Mouse (Mus musculus) right cerebral cortex, postnatal 14 days (tissue): ENCODE measurements around the gene Sipa1l2.

Experiments
- DNase-seq: peaks from one replicate; pipeline ENCODE4 v3.0.0; 2022

Sipa1l2 gene

GRCm38 (mm10) chr8:125510861-125511668, 58.5 kb downstream of the Sipa1l2 start:
- DNase-seq = no peak

GRCm38 (mm10) chr8:125509776-125510175, 59.8 kb downstream of the Sipa1l2 start:
- DNase-seq = peak; percentile 32

DNA sequence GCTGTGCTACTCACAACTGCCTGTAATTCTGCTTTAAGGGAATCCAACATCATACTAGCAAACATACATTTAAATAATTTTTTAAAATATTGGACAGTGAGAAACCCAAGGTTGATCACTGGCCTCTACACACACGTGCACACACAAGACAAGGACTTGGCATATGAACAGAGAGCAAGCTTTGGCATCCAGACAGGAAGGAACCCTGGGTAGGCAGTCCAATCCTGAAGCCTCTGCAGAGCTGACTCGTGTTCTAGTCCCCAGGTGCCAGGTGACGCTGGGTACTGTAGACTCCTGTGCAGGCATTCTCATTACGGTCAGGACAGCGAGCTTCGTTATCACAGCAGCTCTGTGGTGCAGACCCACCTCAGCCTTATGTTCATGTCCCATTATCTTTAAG, 60.4 kb downstream of the Sipa1l2 start:
- DNase-seq = no peak

DNA sequence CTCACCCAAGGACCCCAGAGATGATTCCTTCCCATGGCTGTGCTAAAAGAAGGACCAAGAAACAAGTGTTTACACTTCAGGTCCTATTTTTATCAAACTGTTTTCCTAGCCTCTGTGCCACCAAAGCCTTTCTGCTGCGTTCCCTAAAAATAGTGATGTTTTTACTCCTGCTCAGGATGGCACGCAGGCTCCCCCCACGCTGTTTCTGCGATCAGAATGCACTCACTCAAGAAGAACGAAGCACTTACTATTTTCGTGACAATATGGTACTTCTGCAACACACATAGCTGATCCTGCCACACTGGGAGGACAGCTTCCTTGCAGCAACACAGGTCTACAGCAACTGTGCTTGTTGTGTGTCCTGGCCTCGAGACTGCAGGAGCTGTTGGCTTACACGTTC, 62.3 kb downstream of the Sipa1l2 start:
- no peak for DNase-seq

DNA sequence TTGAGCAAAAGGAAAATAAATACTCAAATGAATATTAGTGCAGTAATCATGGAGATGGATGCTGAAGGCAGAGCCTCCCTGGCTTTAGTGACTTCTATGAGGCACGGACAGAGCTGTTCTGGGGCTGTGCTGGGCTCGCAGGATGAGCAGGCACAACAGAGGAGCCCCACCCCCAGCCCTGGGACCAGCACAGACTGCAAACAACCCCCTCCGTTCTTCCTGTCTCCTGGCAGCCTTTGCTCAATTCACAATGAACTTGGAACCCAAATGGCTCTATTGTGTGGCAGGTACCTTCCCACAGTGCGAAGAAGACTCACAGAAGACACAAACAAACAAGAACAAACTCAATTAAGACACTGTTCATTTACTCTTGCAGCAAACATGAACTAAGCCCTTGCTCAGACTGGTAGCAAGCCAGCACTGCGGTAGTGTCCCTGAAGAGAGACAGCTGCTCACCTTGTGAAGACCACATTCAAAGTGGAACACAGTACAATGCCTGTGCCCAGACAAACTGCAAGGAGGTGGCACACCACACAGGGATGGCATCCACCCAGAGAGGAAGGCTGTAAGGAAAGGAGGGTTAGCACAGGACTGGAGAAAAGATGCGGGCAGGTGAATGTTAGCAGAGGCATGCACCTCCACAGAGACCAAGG, 64.9 kb downstream of the Sipa1l2 start:
- DNase-seq = no peak

- no peak for DNase-seq
Measured at GRCm38 (mm10) chr8:125503808-125504207, 65.8 kb downstream of the Sipa1l2 start.

DNA sequence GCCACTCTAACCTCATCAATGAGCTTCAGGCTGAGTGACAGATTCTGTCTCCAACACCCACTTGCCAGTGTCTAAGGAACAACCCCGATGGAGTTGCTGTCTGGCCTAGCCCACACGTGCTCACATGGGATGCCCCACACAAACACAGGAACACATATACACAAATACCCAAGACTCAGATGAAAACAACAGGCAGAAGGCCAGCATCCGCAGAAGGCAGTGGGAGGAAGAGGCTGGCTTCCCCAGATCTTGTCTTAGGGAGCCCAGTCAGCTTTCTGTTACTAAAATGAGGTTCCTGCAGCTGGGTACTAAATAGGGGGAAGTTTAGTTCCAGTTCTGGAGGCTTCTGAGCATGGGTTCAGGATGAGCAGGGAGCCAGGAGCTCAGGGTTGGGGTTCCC, 66.8 kb downstream of the Sipa1l2 start:
- peak; percentile 29 for DNase-seq

DNA sequence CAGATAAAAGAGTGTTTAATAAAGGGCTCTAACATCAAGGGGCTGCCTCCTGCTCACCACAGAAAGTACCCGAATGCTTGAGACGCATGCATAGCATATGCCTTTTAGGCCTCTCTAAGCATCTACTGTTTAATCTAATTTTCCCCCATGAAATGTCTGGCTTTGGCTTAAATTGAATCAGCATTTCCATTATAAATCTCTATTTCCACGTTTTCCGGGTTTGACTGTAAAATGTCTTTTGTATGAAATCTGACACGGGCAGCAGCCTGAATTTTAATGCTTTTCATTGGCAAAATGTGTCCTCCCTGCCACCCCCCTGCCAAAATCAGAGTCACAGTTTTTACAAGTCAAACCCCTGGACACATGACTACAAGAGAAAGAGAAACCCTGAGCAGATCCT, 69.6 kb downstream of the Sipa1l2 start:
- DNase-seq = no peak

- no peak for DNase-seq
Measured at GRCm38 (mm10) chr8:125498508-125498907, 71.1 kb downstream of the Sipa1l2 start.

- no peak for DNase-seq
Measured at GRCm38 (mm10) chr8:125495545-125495944, 74.1 kb downstream of the Sipa1l2 start.

DNA sequence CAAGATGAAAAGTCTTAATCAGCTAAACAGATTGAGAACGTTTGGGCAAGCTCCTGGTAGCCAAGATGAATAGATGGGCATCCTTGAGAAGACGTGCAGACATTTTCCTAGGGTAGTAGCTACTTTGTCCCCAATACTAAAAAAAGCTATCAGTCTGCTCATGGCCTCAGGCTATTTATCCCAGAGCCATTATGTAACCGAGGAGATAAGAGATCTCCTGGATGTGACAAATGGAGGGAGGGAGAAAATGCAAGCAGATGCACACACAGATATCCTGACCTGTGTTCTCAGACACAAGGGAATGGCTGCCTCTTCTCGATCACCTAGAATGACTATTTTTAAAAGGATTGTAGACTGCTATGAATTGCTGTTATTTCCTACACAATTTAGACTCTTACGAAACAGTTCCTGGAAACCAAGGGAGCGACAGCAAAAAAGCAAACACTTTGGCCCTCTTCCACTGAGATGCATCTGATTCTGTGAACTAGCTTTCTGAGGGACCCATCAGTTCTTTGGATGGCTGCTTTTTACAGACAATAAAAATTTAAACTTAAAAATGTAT, 76.3 kb downstream of the Sipa1l2 start:
- DNase-seq = no peak

GRCm38 (mm10) chr8:125492416-125492815, 77.2 kb downstream of the Sipa1l2 start:
- DNase-seq = no peak

DNA sequence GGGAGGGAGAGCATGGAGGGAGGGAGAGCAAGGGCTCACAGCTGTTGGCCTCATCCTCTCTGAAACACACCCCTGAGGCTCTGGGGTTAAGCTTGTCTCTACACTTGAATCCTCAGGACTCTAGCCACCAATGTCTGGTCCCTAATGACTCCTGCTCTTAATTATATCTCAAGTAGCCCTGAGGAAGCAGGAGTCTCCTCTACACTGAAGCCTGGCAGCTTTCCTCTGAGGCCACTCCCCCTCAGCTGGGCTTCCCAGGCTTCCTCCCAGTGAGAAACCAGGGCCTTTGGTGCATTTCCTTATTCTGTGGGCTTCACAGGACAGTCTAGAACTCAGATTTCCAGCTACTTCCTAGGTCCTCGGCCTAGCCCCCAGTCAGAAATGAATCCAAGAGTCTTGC, 80.9 kb downstream of the Sipa1l2 start:
- no peak for DNase-seq

DNA sequence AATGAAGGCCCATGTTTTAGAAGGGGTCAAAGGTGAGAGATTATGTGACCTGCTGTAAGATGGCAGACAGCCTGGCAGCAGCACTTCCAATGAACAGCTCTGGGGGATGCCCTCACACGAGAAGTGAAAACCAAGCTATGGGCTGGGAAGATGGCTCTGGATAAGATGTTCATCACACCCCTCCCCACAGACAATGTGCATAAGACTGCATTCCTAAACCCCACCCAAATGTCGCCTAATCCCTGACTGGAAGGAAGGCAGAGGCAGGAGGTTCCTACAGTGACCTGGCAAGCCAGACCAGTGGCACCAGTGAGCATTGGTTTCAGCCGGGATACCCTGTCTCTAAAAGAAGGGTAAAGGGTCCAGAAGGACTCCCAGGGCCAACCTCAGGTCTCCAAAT, 83.9 kb downstream of the Sipa1l2 start:
- DNase-seq = no peak

DNA sequence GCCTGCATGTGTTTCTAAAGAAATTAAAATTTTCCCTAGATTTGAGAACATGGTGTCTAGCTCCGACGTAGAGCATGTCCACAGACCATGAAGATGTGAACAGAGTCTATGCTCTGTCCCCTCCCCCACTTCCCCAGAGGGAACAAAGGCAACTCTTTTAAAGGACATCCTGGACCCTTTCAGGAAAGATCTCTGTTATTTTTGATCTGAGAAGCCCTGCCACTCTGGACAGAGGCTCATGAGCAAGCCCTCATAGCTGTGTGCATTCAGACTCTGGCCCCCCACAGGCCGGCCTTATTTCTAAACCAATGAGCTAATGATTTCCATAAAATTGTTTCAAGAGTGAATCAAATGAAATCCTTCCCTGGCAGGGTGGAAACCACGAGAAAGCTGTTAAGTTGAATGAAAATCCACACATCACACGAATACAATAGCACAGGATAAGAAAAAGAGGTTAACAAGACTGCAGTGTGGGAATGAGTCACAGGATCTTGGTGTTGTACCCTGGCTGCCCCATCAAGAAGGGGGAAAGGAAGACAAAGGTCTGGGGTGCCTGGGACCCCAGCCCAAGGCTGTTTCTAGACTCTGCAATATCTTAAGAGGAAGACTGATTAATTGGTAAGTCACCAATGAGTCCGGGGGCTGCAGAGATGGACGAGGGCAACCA, 84.9 kb downstream of the Sipa1l2 start:
- no peak for DNase-seq

DNA sequence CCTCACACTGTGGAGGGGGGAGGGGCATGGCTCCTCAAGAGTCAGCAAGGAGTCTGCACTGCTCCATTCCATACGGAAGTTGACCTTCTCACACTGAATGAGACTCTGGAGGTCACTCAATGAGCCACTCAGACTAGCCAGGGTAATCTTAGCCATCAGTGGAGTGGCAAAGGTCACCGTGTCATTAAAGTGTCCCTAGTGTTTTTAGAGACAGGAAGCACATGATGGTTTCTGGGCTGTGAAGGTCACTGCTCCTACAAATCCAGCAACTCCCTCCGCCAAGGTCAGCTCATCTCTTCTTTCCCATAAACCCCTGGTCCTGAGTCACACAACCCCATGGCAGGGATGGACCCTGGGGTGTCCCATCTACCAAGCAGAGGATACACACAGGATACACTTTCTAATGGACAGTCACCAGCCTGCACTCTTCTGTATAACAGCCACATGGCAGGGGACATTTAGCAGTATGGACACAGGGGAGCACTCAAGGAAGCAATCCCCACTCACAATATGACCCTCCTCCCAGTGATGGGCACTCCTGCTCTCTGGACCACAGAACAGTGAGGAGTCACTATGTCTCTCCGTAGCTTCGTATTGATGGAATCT, 87.0 kb downstream of the Sipa1l2 start:
- no peak for DNase-seq

GRCm38 (mm10) chr8:125474876-125475275, 94.7 kb downstream of the Sipa1l2 start:
- DNase-seq = no peak

GRCm38 (mm10) chr8:125471374-125471773, 98.2 kb downstream of the Sipa1l2 start:
- DNase-seq = no peak

DNA sequence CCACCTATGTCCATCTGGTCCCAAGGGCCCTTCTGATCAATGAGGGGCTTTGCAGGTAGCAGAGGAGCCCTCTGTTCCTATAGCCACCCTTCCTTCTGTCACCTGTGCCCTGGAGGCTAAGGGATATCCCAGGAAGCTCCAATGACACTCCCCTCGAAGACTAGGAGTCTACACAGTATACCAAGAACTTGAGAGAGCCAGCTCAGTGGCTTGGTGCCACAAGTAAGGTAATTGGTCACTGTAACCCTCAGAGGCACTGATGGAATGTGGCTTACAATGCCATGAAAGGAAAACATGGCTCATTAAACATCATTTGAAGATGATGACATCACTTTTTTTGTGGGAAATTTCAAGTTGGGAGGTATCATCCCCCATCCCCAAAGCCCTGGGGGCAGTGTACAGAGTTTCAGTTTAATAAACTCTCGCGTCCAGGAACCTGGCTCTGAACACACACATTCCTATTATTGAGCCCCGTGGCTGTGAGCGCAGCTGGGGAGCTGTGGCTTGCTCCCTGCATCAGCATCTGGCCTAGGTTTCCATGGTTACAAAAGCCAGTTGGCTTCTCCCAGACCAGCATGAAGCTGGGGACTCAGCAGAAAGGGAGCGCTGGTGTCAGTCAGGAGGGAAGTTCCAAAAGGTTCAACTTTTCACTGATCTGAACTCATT, 104.3 kb downstream of the Sipa1l2 start:
- no peak for DNase-seq

DNA sequence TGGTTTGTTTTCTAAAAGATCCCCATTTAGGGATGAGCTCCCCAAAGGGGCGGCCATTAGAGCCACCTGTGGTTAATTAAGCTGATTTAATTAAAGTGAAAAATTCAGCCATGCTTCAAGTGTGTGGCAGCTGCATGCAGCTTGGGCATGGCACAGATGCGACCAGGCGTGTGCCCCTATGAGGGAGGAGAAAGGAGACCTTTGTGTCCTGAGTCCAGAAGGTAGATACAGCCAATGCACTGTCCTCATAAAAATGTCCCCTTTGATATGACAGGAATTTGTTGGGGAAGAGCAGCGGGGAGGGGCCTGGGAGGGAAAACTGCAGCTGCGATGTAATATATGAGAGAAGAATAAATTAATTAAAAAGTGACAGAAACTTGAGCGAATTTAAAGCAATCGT, 106.7 kb downstream of the Sipa1l2 start:
- no peak for DNase-seq

- no peak for DNase-seq
Measured at GRCm38 (mm10) chr8:125461504-125461903, 108.1 kb downstream of the Sipa1l2 start.

DNA sequence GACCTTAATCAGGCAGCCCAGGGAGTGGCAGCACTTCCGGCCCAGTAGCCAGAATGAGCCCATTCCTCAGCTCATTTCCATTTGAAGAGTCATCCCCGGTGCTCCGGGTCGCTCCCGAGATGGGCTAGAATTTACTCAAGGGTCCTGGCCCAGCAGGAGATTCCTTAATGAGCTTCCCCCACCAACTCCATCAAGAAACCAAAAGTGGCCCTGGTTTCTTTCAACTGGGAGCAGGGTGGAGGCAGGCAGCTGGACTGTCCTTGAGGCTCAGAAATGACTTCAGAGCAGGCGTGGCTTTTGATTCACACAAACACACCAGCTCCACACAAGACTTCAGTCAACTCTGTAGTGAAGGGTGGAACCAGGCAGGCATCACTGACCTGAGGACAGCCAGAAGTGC, 109.0 kb downstream of the Sipa1l2 start:
- DNase-seq = no peak

DNA sequence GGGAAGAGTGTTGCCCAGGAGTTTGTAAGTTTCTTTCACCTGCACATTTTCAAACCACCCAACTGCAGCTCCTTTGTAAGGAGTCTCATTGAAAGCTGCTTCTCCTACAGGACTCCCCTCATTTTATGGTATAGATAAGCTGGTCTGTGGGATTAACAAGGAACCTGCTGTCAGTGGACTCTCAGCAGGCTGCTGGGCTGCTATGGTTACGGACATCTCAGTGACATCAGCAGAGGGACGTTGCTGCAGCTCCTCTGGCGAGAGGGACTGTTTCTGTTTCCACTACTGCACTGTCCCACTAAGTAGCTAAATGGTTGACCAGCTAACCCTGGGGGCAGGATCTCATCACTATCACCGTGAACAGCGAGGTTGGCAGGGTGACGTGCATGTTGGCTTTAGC, 120.6 kb downstream of the Sipa1l2 start:
- no peak for DNase-seq
